Mouse (Mus musculus): Measurements from ENCODE around the gene Samhd1. TPM values are rescaled to one million over a fixed set of nuclear protein-coding genes. Genes with fewer than 3 reads are reported as not detected.

The Samhd1 gene
- polyA plus RNA-seq, 1 experiment from 2014 or later = 32.4 TPM

- Histone ChIP-seq H3K4me2 (ENCODE audit: low read depth, low read length) (no peak overlapping the region), H3K27me3 (ENCODE audit: control insufficient read depth, insufficient read depth, low read depth, low read length) (no peaks in the 10 kb centered on the region), H3K4me3 (ENCODE audit: low read length) (no peak overlapping the region), H3K9ac (ENCODE audit: low read length) (no peak overlapping the region), H3K27ac (ENCODE audit: low read length) (no peak overlapping the region), H3K36me3 (ENCODE audit: control insufficient read depth, insufficient read depth, low read length) (peaks cover 30% of the 10 kb centered on the region), H3K9me3 (ENCODE audit: control insufficient read depth, low read length) (peaks cover 3% of the 10 kb centered on the region; the same call in 1 of the 2 replicates), H3K4me1 (replicated peaks; ENCODE audit: control insufficient read depth, insufficient read depth, low read length) (peaks cover 12% of the 10 kb centered on the region)
- 0 out of 2 replicates have a peak, but pooled peaks have one; percentile 8 for ATAC-seq (ENCODE audit: low read depth)
- WGBS = 50% methylated on average over 8 of the region's 8 CpGs
These were observed 85.2 kb downstream of the Samhd1 start for GRCm38 (mm10) chr2:157049831-157050243.

DNA sequence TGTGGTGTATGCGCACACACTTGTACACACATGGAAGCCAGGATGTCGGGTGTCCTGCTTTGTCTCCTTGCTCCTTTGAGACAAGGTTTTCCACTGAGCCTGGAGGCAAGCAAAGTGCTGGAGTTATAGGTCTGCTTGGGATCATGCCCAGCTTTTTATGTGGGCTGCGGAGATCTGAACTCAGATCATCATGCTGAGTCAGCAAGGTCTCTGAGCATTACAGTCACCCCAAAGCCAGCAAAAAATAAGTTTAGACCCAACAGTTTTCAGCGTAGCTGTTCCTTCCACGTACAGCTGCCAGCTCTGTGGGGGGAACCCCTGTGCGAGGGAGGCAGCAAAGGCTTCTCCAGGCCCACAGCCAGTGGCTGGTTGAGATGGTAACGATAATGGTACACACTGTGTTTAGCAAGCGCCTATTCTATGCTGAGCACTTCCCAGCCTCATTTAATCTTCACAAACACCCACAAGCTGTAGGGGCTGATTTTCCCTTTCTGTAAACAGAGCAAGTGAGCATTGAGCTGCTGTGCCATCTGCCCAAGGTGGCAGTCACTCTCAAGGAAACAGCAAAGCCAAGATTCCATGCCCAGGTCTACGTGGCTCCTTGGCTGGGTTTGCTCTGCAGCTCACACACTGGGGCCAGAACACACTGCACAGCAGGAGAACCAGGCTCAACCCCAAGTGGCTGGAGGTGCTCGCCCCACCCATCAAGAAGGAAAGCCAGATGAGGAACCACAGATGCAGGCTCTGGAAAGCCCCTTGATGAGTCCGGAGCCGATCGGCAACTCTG lies 86.5 kb downstream of the Samhd1 start:
- Histone ChIP-seq H3K9me3 (ENCODE audit: control insufficient read depth, low read length) (peaks cover 3% of the 10 kb centered on the region; the same call in 1 of the 2 replicates), H3K4me2 (ENCODE audit: low read depth, low read length) (no peak overlapping the region), H3K27ac (ENCODE audit: low read length) (peak overlapping the region; percentile 59), H3K4me3 (ENCODE audit: low read length) (no peak overlapping the region), H3K27me3 (ENCODE audit: control insufficient read depth, insufficient read depth, low read depth, low read length) (no peaks in the 10 kb centered on the region), H3K4me1 (replicated peaks; ENCODE audit: control insufficient read depth, insufficient read depth, low read length) (peaks cover 6% of the 10 kb centered on the region), H3K9ac (ENCODE audit: low read length) (no peak overlapping the region), H3K36me3 (ENCODE audit: control insufficient read depth, insufficient read depth, low read length) (peaks cover 39% of the 10 kb centered on the region)
- 80% methylated on average over 13 of the region's 13 CpGs for WGBS
- ATAC-seq (ENCODE audit: low read depth) = peak; percentile 55; the same call in 1 of the 2 replicates

Other genes with a start within 250 kb of the Samhd1 start
- gene Sla2, start 248.1 kb downstream of the Samhd1 start, polyA plus RNA-seq (2015; fragmentation: Nextera tagmentation; extraction: Ambion mirVana) = 0.63 and 2.0 TPM in 2 replicates
- gene Ndrg3, start 143.2 kb downstream of the Samhd1 start, polyA plus RNA-seq (2015; fragmentation: Nextera tagmentation; extraction: Ambion mirVana) = 44.6 and 53.4 TPM in 2 replicates
- 38.8 and 40.0 TPM in 2 replicates for gene Dsn1, start 128.1 kb downstream of the Samhd1 start, polyA plus RNA-seq (2015; fragmentation: Nextera tagmentation; extraction: Ambion mirVana)
- gene Soga1, start 56.0 kb downstream of the Samhd1 start, polyA plus RNA-seq (2015; fragmentation: Nextera tagmentation; extraction: Ambion mirVana) = 4.0 and 4.1 TPM in 2 replicates
- not detected in 2 replicates for gene Tldc2, start 48.2 kb downstream of the Samhd1 start, polyA plus RNA-seq (2015; fragmentation: Nextera tagmentation; extraction: Ambion mirVana)
- gene Rbl1, start 69.3 kb upstream of the Samhd1 start, polyA plus RNA-seq (2015; fragmentation: Nextera tagmentation; extraction: Ambion mirVana) = 26.9 and 30.4 TPM in 2 replicates
- 350 and 360 TPM in 2 replicates for gene Rpn2, start 143.8 kb upstream of the Samhd1 start, polyA plus RNA-seq (2015; fragmentation: Nextera tagmentation; extraction: Ambion mirVana)
- gene Mroh8, start 144.3 kb upstream of the Samhd1 start, polyA plus RNA-seq (2015; fragmentation: Nextera tagmentation; extraction: Ambion mirVana) = 0.25 and 0.59 TPM in 2 replicates
- gene Ghrh, start 212.2 kb upstream of the Samhd1 start, polyA plus RNA-seq (2015; fragmentation: Nextera tagmentation; extraction: Ambion mirVana) = not detected in 2 replicates
- gene Manbal, start 232.3 kb upstream of the Samhd1 start, polyA plus RNA-seq (2015; fragmentation: Nextera tagmentation; extraction: Ambion mirVana) = 85.3 and 86.3 TPM in 2 replicates

All from lung, embryonic 16.5 days (tissue).